Mouse (Mus musculus): ENCODE measurements at regions not wholly inside any gene's neighbourhood (a gene's known extent, or its start where the extent isn't known, plus 50 kb on each side); places are given as distances from the start of the nearest gene placed in this dataset.

DNA sequence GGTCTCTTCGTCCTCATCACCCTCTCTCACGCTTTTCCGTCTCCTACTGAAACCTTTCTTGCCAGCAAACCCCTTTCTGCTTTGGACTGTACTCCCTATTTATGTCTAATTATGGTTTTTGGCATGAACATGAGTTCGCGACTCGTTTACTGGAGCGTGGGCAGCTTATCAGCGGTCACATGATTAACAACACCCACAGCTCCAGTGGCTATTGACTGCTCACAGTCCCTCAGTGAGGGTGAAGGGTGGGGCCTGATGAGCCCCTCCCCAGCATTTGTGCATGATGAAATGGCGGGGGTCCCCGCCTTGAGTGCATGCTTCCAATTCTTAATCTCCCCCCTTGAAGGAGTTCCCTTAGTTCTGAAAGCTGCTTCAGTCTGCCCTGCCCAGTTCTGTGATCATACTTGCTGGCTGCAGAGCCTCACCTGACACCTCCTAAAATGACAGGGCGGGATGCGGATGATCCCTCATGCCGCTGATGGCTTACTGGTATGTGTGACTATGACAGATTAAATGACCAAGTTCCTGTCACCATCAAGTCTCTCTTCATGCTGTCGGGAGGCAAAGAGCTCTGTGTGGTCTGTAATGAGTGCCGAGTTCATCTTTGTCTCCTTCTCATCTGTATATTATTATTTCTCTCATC is 125.7 kb upstream of the Tut7 start:
- H3K27ac ChIP-seq (ENCODE audit: low read depth, low read length): no peak overlapping the region
- no peaks in the 10 kb centered on the region for H3K27me3 ChIP-seq (ENCODE audit: control insufficient read depth, insufficient read depth, low read length)
- ATAC-seq (ENCODE audit: insufficient read depth, low FRiP score, low TSS enrichment): no peak
- H3K9me3 ChIP-seq (ENCODE audit: control insufficient read depth, low read length): no peaks in the 10 kb centered on the region
- no peak overlapping the region for H3K4me3 ChIP-seq (ENCODE audit: low read depth, low read length)
- 90% methylated on average over 15 of the region's 15 CpGs for WGBS
- H3K36me3 ChIP-seq (ENCODE audit: control insufficient read depth, insufficient read depth, low read length): no peaks in the 10 kb centered on the region
- H3K9ac ChIP-seq (ENCODE audit: low read length): no peak overlapping the region
- no peak overlapping the region for H3K4me2 ChIP-seq (ENCODE audit: low read depth)
- DNase-seq (ENCODE audit: low spot score): no peak
- no peaks in the 10 kb centered on the region for H3K4me1 ChIP-seq (ENCODE audit: control insufficient read depth, insufficient read depth, low read length)

DNA sequence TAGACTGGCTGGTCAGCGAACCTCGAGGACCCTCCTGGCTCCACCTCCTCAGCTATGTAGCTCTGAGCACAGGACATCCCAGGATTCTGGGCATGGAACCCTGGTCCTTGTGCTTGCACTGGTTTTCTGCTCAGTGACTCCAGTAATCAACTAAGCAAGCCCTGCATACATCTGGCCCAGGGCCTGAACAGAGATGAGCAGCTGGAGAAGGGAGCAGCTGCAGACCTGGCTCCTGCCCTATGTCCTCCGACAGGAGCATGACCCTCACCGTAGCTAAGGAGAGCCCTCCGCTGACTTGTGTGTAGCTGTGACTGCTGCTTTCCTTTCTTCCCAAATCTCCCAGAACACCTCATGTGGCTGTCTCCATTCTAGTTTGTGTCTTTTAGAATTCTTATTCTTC is 124.5 kb upstream of the Tut7 start:
- WGBS: 65% methylated on average over 5 of the region's 5 CpGs
- Histone ChIP-seq H3K27ac (ENCODE audit: low read depth, low read length) (no peak overlapping the region), H3K36me3 (ENCODE audit: control insufficient read depth, insufficient read depth, low read length) (no peaks in the 10 kb centered on the region), H3K9me3 (ENCODE audit: control insufficient read depth, low read length) (no peaks in the 10 kb centered on the region), H3K4me3 (ENCODE audit: low read depth, low read length) (no peak overlapping the region), H3K4me1 (ENCODE audit: control insufficient read depth, insufficient read depth, low read length) (no peaks in the 10 kb centered on the region), H3K9ac (ENCODE audit: low read length) (no peak overlapping the region), H3K27me3 (ENCODE audit: control insufficient read depth, insufficient read depth, low read length) (no peaks in the 10 kb centered on the region), H3K4me2 (ENCODE audit: low read depth) (no peak overlapping the region)
- DNase-seq (ENCODE audit: low spot score): no peak
- no peak for ATAC-seq (ENCODE audit: insufficient read depth, low FRiP score, low TSS enrichment)

DNA sequence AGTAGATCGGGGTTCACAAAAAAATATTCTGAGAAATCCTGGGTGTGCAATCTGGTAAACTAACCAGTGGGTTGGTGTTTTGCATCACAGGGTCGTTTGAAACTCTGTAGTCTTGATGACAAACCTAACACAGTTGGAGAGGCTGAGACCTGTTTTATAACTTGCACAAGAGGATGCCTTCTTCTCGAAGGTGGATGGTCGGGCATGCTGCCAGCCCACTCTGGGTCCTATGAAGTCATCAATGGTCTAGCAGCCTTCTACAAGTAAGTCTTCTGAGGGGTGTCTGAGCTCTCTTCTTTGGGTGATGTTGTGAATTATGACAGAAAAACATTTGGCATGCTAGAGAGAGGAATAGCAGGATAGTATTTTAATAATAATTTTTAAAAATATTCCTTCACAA is 123.6 kb upstream of the Tut7 start:
- 80% methylated on average over 4 of the region's 4 CpGs for WGBS
- H3K9ac ChIP-seq (ENCODE audit: low read length): no peak overlapping the region
- H3K4me2 ChIP-seq (ENCODE audit: low read depth): no peak overlapping the region
- no peaks in the 10 kb centered on the region for H3K4me1 ChIP-seq (ENCODE audit: control insufficient read depth, insufficient read depth, low read length)
- DNase-seq (ENCODE audit: low spot score): no peak
- H3K27ac ChIP-seq (ENCODE audit: low read depth, low read length): no peak overlapping the region
- no peak overlapping the region for H3K4me3 ChIP-seq (ENCODE audit: low read depth, low read length)
- no peaks in the 10 kb centered on the region for H3K36me3 ChIP-seq (ENCODE audit: control insufficient read depth, insufficient read depth, low read length)
- ATAC-seq (ENCODE audit: insufficient read depth, low FRiP score, low TSS enrichment): no peak
- no peaks in the 10 kb centered on the region for H3K9me3 ChIP-seq (ENCODE audit: control insufficient read depth, low read length)
- no peaks in the 10 kb centered on the region for H3K27me3 ChIP-seq (ENCODE audit: control insufficient read depth, insufficient read depth, low read length)

DNA sequence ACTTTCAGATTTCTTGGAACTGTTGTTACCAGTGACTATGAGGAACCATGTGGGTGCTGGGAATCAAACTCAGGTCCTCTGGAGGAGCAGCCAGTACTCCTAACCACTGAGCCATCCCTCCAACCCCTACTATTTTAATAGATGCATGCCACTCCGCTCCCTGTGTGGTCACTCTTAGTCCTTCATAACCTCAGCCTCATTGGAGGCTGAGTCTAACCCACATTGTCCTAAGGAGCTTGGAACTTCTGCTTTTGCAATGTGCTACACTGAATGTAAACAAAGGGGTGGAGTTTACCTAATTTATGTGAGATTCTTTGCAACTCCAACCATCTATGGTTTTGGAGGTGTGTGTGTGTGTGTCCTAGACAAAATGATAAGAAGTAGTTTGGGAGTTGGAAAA is 122.7 kb upstream of the Tut7 start:
- Histone ChIP-seq H3K4me1 (ENCODE audit: control insufficient read depth, insufficient read depth, low read length) (peaks cover 6% of the 10 kb centered on the region; the same call in 1 of the 2 replicates), H3K4me2 (ENCODE audit: low read depth) (no peak overlapping the region), H3K27ac (ENCODE audit: low read depth, low read length) (no peak overlapping the region), H3K9ac (ENCODE audit: low read length) (no peak overlapping the region), H3K9me3 (ENCODE audit: control insufficient read depth, low read length) (no peaks in the 10 kb centered on the region), H3K27me3 (ENCODE audit: control insufficient read depth, insufficient read depth, low read length) (no peaks in the 10 kb centered on the region), H3K4me3 (ENCODE audit: low read depth, low read length) (no peak overlapping the region), H3K36me3 (ENCODE audit: control insufficient read depth, insufficient read depth, low read length) (no peaks in the 10 kb centered on the region)
- DNase-seq (ENCODE audit: low spot score) (no peak), ATAC-seq (ENCODE audit: insufficient read depth, low FRiP score, low TSS enrichment) (no peak)
- 93% methylated on average over 1 of the region's 1 CpGs for WGBS

DNA sequence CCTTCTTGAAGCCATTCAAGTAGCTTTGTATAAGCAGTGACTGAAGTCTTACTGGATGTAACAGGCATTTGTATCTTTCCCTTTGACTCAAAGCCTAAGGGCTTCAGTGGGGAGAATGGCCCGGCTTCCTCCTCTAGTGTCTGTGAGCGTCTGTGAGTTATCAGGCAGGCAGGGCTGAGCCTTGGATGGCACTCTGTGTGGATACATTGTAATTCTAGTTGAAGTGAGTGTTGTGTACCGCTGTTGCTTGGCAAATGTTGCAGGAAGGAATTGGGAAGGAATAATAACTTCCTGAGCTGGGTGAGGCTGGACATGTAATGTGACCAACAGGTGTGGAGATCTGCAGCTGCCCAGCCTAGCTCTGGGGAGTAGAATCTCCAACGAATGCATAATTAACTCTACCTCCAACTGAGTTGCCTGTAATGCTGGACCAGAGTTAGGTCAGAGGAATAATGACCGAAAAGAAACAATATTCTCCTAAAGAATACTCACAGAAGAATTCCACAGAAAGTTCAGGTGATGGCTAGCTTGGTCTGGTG is 120.7 kb upstream of the Tut7 start:
- Histone ChIP-seq H3K4me3 (ENCODE audit: low read depth, low read length) (no peak overlapping the region), H3K9me3 (ENCODE audit: control insufficient read depth, low read length) (no peaks in the 10 kb centered on the region), H3K27ac (ENCODE audit: low read depth, low read length) (no peak overlapping the region), H3K4me1 (ENCODE audit: control insufficient read depth, insufficient read depth, low read length) (peaks cover 6% of the 10 kb centered on the region; the same call in 1 of the 2 replicates), H3K4me2 (ENCODE audit: low read depth) (no peak overlapping the region), H3K9ac (ENCODE audit: low read length) (no peak overlapping the region), H3K27me3 (ENCODE audit: control insufficient read depth, insufficient read depth, low read length) (no peaks in the 10 kb centered on the region), H3K36me3 (ENCODE audit: control insufficient read depth, insufficient read depth, low read length) (no peaks in the 10 kb centered on the region)
- ATAC-seq (ENCODE audit: insufficient read depth, low FRiP score, low TSS enrichment) (no peak), DNase-seq (ENCODE audit: low spot score) (no peak)
- WGBS: 65% methylated on average over 5 of the region's 5 CpGs

DNA sequence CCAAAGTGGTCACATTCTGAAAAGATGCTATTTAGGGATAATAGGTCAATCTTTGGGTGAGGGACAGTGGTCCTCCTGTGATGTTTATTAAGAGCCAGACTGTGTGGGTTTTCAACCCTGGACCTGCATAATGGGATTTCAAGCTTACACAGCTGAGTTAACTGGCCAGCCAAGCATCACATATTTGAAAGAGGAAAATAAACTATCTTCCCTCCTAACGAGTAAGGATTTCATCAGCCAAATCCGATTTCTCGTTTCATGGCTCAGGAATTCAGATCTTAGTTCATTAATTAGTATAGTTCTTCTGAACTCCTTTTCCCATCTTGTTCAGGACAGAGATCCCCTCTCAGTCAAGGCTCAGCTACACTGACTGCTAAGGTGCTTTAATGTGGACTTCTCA is 120.1 kb upstream of the Tut7 start:
- H3K27me3 ChIP-seq (ENCODE audit: control insufficient read depth, insufficient read depth, low read length): no peaks in the 10 kb centered on the region
- peaks cover 6% of the 10 kb centered on the region; the same call in 1 of the 2 replicates for H3K4me1 ChIP-seq (ENCODE audit: control insufficient read depth, insufficient read depth, low read length)
- WGBS: 93% methylated on average over 3 of the region's 3 CpGs
- ATAC-seq (ENCODE audit: insufficient read depth, low FRiP score, low TSS enrichment): no peak
- H3K4me3 ChIP-seq (ENCODE audit: low read depth, low read length): no peak overlapping the region
- H3K36me3 ChIP-seq (ENCODE audit: control insufficient read depth, insufficient read depth, low read length): no peaks in the 10 kb centered on the region
- DNase-seq (ENCODE audit: low spot score): no peak
- H3K9ac ChIP-seq (ENCODE audit: low read length): no peak overlapping the region
- H3K9me3 ChIP-seq (ENCODE audit: control insufficient read depth, low read length): no peaks in the 10 kb centered on the region
- no peak overlapping the region for H3K4me2 ChIP-seq (ENCODE audit: low read depth)
- no peak overlapping the region for H3K27ac ChIP-seq (ENCODE audit: low read depth, low read length)

DNA sequence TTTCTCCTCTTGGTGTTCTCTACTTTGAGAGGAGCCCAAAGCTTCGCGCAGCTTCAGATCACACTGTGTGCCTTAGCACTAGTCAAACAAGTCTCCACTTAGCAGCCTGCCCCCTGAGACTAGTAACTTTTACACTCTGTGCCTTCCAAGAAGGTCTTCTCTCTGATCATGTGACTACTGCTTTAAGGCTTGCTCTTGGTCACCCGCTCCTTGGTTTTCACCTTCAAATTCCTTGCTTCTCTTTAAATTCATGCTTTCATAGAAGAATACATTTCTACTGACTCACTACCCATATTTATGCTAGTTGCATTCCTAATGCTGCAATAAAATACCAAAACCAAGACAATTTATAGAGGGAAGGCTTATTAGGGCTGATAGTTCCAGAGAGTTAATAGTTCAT is 118.6 kb upstream of the Tut7 start:
- Histone ChIP-seq H3K4me2 (ENCODE audit: low read depth) (no peak overlapping the region), H3K27me3 (ENCODE audit: control insufficient read depth, insufficient read depth, low read length) (no peaks in the 10 kb centered on the region), H3K36me3 (ENCODE audit: control insufficient read depth, insufficient read depth, low read length) (no peaks in the 10 kb centered on the region), H3K9ac (ENCODE audit: low read length) (no peak overlapping the region), H3K4me3 (ENCODE audit: low read depth, low read length) (no peak overlapping the region), H3K4me1 (ENCODE audit: control insufficient read depth, insufficient read depth, low read length) (peaks cover 6% of the 10 kb centered on the region; the same call in 1 of the 2 replicates), H3K27ac (ENCODE audit: low read depth, low read length) (no peak overlapping the region), H3K9me3 (ENCODE audit: control insufficient read depth, low read length) (no peaks in the 10 kb centered on the region)
- no peak for DNase-seq (ENCODE audit: low spot score)
- 74% methylated on average over 3 of the region's 3 CpGs for WGBS
- no peak for ATAC-seq (ENCODE audit: insufficient read depth, low FRiP score, low TSS enrichment)

DNA sequence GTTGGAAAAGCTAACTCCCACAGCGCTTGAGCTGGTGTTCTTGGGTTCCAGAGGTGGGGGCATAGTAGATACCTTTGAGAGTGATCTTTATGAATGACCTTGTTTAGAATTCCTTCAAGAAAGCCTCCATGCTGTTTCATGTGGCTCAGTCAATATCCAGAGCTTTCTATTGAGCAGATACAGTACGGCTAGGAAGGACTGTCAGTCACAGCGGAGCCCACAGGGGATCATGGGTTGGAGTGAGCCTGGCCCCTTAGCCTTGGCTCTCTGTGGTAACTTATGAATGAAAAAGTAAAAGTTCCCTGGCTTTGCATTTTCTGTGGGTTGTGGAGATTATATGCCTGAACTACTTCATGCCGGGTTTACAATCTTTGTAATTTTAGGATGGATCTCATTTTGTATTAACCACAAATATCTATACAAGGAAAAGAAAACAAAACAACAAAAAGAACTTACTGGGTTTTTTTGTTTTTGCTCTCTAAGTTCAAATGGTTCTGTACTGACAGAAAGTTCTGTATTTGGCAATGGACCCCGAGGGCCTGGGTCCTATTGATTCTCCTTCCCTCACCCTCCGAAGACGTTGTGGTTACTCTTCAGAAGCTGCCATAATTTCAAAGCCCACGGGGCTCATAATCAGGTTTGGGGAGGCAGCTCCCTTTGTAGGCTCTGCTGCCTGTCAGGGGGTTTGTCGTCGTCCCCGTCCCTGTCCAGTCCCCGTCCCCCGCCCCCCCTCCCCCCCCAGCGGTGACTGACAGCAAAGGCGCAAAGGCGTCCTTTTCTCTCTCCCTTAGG is 117.7 kb upstream of the Tut7 start:
- no peak for DNase-seq (ENCODE audit: low spot score)
- H3K4me2 ChIP-seq (ENCODE audit: low read depth): peak overlapping the region; percentile 24; the same call in 1 of the 2 replicates
- no peak overlapping the region for H3K27ac ChIP-seq (ENCODE audit: low read depth, low read length)
- H3K9me3 ChIP-seq (ENCODE audit: control insufficient read depth, low read length): no peaks in the 10 kb centered on the region
- no peak overlapping the region for H3K9ac ChIP-seq (ENCODE audit: low read length)
- H3K36me3 ChIP-seq (ENCODE audit: control insufficient read depth, insufficient read depth, low read length): no peaks in the 10 kb centered on the region
- ATAC-seq (ENCODE audit: insufficient read depth, low FRiP score, low TSS enrichment): no peak
- 28% methylated on average over 16 of the region's 16 CpGs for WGBS
- H3K27me3 ChIP-seq (ENCODE audit: control insufficient read depth, insufficient read depth, low read length): no peaks in the 10 kb centered on the region
- no peak overlapping the region for H3K4me3 ChIP-seq (ENCODE audit: low read depth, low read length)
- peaks cover 6% of the 10 kb centered on the region; the same call in 1 of the 2 replicates for H3K4me1 ChIP-seq (ENCODE audit: control insufficient read depth, insufficient read depth, low read length)

DNA sequence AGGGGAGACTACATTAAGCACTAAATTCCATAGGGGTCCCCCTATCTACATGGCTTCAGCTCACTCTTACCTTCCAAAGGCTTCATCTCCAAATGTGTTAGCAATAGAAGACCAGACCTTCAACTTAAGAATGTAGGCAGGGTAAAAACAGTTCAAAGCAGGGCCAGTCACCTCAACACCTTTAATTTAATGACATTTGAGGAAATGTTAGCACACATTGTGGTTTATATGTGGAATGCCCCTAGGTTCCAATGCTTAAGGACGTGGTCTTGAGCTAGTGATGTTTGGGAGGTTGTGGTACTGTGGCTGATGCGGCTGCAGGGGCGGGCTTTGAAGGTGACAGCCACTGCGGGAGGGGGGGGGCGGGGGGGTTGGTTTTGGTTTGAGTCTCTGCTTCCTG is 116.9 kb upstream of the Tut7 start:
- Histone ChIP-seq H3K4me2 (ENCODE audit: low read depth) (no peak overlapping the region), H3K4me3 (ENCODE audit: low read depth, low read length) (no peak overlapping the region), H3K27me3 (ENCODE audit: control insufficient read depth, insufficient read depth, low read length) (no peaks in the 10 kb centered on the region), H3K9me3 (ENCODE audit: control insufficient read depth, low read length) (no peaks in the 10 kb centered on the region), H3K36me3 (ENCODE audit: control insufficient read depth, insufficient read depth, low read length) (no peaks in the 10 kb centered on the region), H3K27ac (ENCODE audit: low read depth, low read length) (no peak overlapping the region), H3K4me1 (ENCODE audit: control insufficient read depth, insufficient read depth, low read length) (peaks cover 6% of the 10 kb centered on the region; the same call in 1 of the 2 replicates), H3K9ac (ENCODE audit: low read length) (no peak overlapping the region)
- ATAC-seq (ENCODE audit: insufficient read depth, low FRiP score, low TSS enrichment) (no peak), DNase-seq (ENCODE audit: low spot score) (no peak)
- 65% methylated on average over 5 of the region's 5 CpGs for WGBS
